In the genomic region with DNA sequence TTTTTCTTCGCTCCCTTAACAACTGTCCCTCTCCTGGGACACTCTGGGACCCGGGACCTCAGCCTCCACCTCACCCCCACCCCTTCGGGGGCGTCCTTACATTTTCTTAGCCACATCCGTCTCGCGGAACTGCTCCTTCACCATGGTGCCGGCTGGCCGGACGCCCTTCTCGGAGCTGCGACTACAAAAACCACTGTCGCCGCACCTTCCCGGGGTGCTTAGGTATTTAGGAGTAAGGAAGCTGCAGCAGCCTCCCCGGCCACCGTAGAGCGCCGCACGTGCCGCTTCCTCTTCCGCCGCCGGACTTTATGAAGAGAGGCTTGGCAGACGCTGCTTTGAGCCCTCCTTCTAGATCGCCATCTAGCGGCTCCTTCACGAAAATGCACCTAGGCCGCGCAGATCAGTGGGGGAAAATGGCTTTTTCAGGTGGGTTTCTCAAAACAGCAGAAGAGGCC, we compare ENCODE assay signal across 8 mouse cellular contexts. TPM values are rescaled to one million over a fixed set of nuclear protein-coding genes. Genes with fewer than 3 reads are reported as not detected.
DNase-seq lines count a peak whose midpoint lies in the region; ATAC-seq and TF ChIP-seq lines count a peak whose summit lies in the region.

A gene (minus strand): TSS at position 286 of the 455 bp plus-strand sequence.
A gene (plus strand): TSS at position 353 of the 455 bp plus-strand sequence.

- H3K9ac ChIP-seq in forebrain, embryonic 12.5 days, result peak within 1 kb of the TSS; percentile 81
- peak within 1 kb of the TSS; percentile 75 for H3K9ac ChIP-seq in liver, postnatal 0 days (replicated peaks)
- H3K9ac ChIP-seq in neural tube, embryonic 14.5 days (replicated peaks; ENCODE audit: low read depth, low read length), result peak within 1 kb of the TSS; percentile 75

- WGBS in forebrain, embryonic 12.5 days, result under 1% methylated on average over 30 of the region's 30 CpGs
- under 1% methylated on average over 30 of the region's 30 CpGs for WGBS in large intestine, adult 2 months
- under 1% methylated on average over 30 of the region's 30 CpGs for WGBS in liver, postnatal 0 days (ENCODE audit: insufficient replicate concordance)
- WGBS in neural tube, embryonic 14.5 days, result under 1% methylated on average over 30 of the region's 30 CpGs

- DNase-seq in c-Kit-positive CD71-positive TER-119-positive erythroid progenitor cells, embryonic 14.5 days (ENCODE audit: low spot score), result peak; percentile 86
- peak; percentile 91 to 93 for DNase-seq in heart, postnatal 10 days
- peak; percentile 69 for DNase-seq in large intestine, adult 2 months (ENCODE audit: low read depth, low spot score)
- DNase-seq in liver, postnatal 0 days, result peak; percentile 91
- DNase-seq in testis, postnatal 10 days (ENCODE audit: low spot score), result peak; percentile 91

- peak within 1 kb of the TSS; percentile 69 for H3K4me2 ChIP-seq in forebrain, embryonic 12.5 days
- H3K4me2 ChIP-seq in liver, postnatal 0 days (ENCODE audit: low read depth, low read length), result peak within 1 kb of the TSS; percentile 79
- peak within 1 kb of the TSS; percentile 48 for H3K4me2 ChIP-seq in neural tube, embryonic 14.5 days (ENCODE audit: low read depth, low read length)

- peaks cover 54% of the 10 kb centered on the region for H3K4me1 ChIP-seq in E14TG2a.4 (replicated peaks; ENCODE audit: low read depth, low read length)
- H3K4me1 ChIP-seq in forebrain, embryonic 12.5 days, result peaks cover 16% of the 10 kb centered on the region
- peaks cover 13% of the 10 kb centered on the region for H3K4me1 ChIP-seq in liver, postnatal 0 days (ENCODE audit: insufficient read depth)
- peaks cover 14% of the 10 kb centered on the region for H3K4me1 ChIP-seq in neural tube, embryonic 14.5 days (ENCODE audit: control insufficient read depth, insufficient read depth, low read length)

- no peaks in the 10 kb centered on the region for H3K9me3 ChIP-seq in E14TG2a.4 (ENCODE audit: low read length)
- H3K9me3 ChIP-seq in forebrain, embryonic 12.5 days, result no peaks in the 10 kb centered on the region
- H3K9me3 ChIP-seq in liver, postnatal 0 days (ENCODE audit: low read length), result no peaks in the 10 kb centered on the region
- H3K9me3 ChIP-seq in neural tube, embryonic 14.5 days (ENCODE audit: control insufficient read depth, low read length), result no peaks in the 10 kb centered on the region

- 0 out of 2 replicates have a peak within 1 kb of the TSS, but pooled peaks have one; percentile 66 for H3K27ac ChIP-seq in forebrain, embryonic 12.5 days
- H3K27ac ChIP-seq in liver, postnatal 0 days (ENCODE audit: low read depth), result peak within 1 kb of the TSS; percentile 74
- H3K27ac ChIP-seq in neural tube, embryonic 14.5 days (ENCODE audit: low read depth, low read length), result peak within 1 kb of the TSS; percentile 5; the same call in 1 of the 2 replicates

- peak; percentile 91 for TF ChIP-seq CTCF in E14TG2a.4 (conservative IDR thresholded peaks at IDR 0.05; ENCODE audit: low read length)
- TF ChIP-seq CTCF in liver, postnatal 0 days (IDR thresholded peaks at IDR 0.05; ENCODE audit: low read depth), result peak; percentile 95

- intact Hi-C loops in heart, postnatal 10 days (cut with DNase I), result no loop called here

- ATAC-seq in forebrain, embryonic 12.5 days (ENCODE audit: low FRiP score), result peak; percentile 78
- ATAC-seq in liver, postnatal 0 days, result peak; percentile 69
- peak; percentile 77 for ATAC-seq in neural tube, embryonic 14.5 days (ENCODE audit: low read depth)

- peaks cover 48% of the 10 kb centered on the region for H3K36me3 ChIP-seq in E14TG2a.4 (ENCODE audit: insufficient read depth, low read length)
- peaks cover 26% of the 10 kb centered on the region for H3K36me3 ChIP-seq in forebrain, embryonic 12.5 days (replicated peaks)
- H3K36me3 ChIP-seq in liver, postnatal 0 days (replicated peaks; ENCODE audit: insufficient read depth, low read length), result peaks cover 25% of the 10 kb centered on the region
- peaks cover 23% of the 10 kb centered on the region for H3K36me3 ChIP-seq in neural tube, embryonic 14.5 days (ENCODE audit: control insufficient read depth, insufficient read depth, low read length)

- no peaks in the 10 kb centered on the region for H3K27me3 ChIP-seq in E14TG2a.4 (ENCODE audit: insufficient read depth, low read length)
- no peaks in the 10 kb centered on the region for H3K27me3 ChIP-seq in forebrain, embryonic 12.5 days
- no peaks in the 10 kb centered on the region for H3K27me3 ChIP-seq in liver, postnatal 0 days (ENCODE audit: insufficient read depth, low read length)
- H3K27me3 ChIP-seq in neural tube, embryonic 14.5 days (ENCODE audit: control insufficient read depth, insufficient read depth, low read length), result no peaks in the 10 kb centered on the region

- TF ChIP-seq EP300 in liver, postnatal 0 days (IDR thresholded peaks at IDR 0.05; ENCODE audit: low read depth), result peak; percentile 60; the same call in 1 of the 2 replicates

- H3K4me3 ChIP-seq in E14TG2a.4 (replicated peaks; ENCODE audit: low read length), result peak within 1 kb of the TSS; percentile 96
- H3K4me3 ChIP-seq in forebrain, embryonic 12.5 days (replicated peaks), result peak within 1 kb of the TSS; percentile 91
- peak within 1 kb of the TSS; percentile 77 for H3K4me3 ChIP-seq in liver, postnatal 0 days (ENCODE audit: low read depth, low read length)
- peak within 1 kb of the TSS; percentile 72 for H3K4me3 ChIP-seq in neural tube, embryonic 14.5 days (ENCODE audit: low read depth, low read length)

RNA-seq across cellular contexts. Expression of the first gene that starts in this region (rescaled TPM):
- polyA plus RNA-seq in forebrain, embryonic 12.5 days (2016; fragmentation: Nextera tagmentation; extraction: Ambion mirVana), result 19.3 and 21.3 TPM in 2 replicates
- 10 to 100 TPM; 14.2 to 16.1 TPM for total RNA-seq in heart, postnatal 10 days (2021)
- polyA plus RNA-seq in large intestine, adult 2 months (2012; rRNA removed), result 5.0 and 7.5 TPM in 2 replicates
- polyA plus RNA-seq in liver, postnatal 0 days (2015; fragmentation: Nextera tagmentation; extraction: Ambion mirVana), result 3.9 and 5.2 TPM in 2 replicates
- polyA plus RNA-seq in neural tube, embryonic 14.5 days (2014; fragmentation: Nextera tagmentation; extraction: Ambion mirVana), result 19.8 and 23.7 TPM in 2 replicates

RNA-seq across cellular contexts. Expression of the second gene that starts in this region (rescaled TPM):
- polyA plus RNA-seq in forebrain, embryonic 12.5 days (2016; fragmentation: Nextera tagmentation; extraction: Ambion mirVana), result 998 and 1,043 TPM in 2 replicates
- total RNA-seq in heart, postnatal 10 days (2021), result 1,000 to 10,000 TPM in 1 of 2 experiments, 100 to 1,000 TPM in 1; 985 to 1,065 TPM
- polyA plus RNA-seq in large intestine, adult 2 months (2012; rRNA removed), result 1,168 and 1,294 TPM in 2 replicates
- 613 and 662 TPM in 2 replicates for polyA plus RNA-seq in liver, postnatal 0 days (2015; fragmentation: Nextera tagmentation; extraction: Ambion mirVana)
- polyA plus RNA-seq in neural tube, embryonic 14.5 days (2014; fragmentation: Nextera tagmentation; extraction: Ambion mirVana), result 705 and 740 TPM in 2 replicates

Comparison
In these comparisons a context has a peak if more than half of its experiments do, and no peak if none do; other contexts are left out.
1. Peak in every context shown above with its lines: DNase-seq, ATAC-seq, H3K4me3 ChIP-seq and H3K27ac ChIP-seq.
2. H3K27ac ChIP-seq: peak in every context shown above with its lines; median percentile 74 in liver, postnatal 0 days; 66 in forebrain, embryonic 12.5 days; 5 in neural tube, embryonic 14.5 days.